Mouse (Mus musculus): Measurements from ENCODE around the gene St6galnac3. TPM values are rescaled to one million over a fixed set of nuclear protein-coding genes. Genes with fewer than 3 reads are reported as not detected.

The St6galnac3 gene
- total RNA-seq (2023; ENCODE audit: inconsistent age) = 9.4 to 13.0 TPM (median 11.0 TPM) in 4 replicates

DNA sequence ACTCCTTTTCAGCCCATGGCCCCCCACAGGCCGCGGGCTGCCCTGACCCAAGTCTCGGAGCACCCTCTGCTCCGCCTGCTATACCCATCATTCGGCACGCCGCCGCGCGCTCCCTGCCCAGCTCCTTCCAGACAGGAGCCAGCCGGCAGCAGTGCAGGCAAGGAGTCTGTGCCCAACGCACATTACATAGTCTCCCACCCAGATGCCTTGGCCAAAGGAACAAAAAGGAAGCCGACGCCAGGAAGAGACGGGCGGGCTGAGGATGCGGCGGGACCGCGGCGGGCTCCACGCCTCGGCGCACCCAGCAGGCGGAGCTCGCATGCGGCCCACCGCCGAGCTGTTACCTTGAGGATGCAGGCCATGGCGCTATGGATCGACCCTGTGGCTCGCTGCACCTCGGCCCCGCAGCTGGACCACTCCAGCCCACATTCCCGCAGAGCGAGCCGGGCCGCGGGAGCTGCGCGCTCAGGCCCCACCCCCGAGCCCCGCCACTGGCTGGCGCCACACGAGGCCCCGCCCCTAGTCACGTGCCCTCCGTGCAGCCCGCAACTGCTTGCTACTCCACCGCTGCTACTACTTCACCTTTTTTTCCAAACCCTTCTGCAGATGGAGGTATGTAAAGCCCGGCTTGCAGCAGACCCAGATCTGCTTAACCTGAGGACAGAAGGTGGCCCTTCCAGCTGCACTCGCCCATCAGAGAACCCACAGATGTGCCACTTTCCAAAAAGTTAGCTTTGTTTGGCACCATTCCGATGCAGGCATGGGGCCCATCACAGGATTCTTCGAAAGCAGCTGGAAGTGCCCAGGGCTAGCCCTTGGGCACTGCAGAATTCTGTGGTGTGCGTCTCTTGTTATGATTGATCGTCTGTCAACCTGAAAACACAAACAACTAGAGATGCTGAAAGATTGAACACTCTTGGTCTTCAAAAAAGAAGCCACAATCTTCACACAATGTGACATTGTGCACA lies at the start of gene St6galnac3:
TSS of gene St6galnac3 (minus strand) at position 474 of the 968 bp plus-strand sequence.

Other genes with a start within 250 kb of the St6galnac3 start
- not detected in 4 replicates for gene Asb17, start 119.0 kb upstream of the St6galnac3 start, total RNA-seq (2023; ENCODE audit: inconsistent age)
- gene Msh4, start 181.0 kb upstream of the St6galnac3 start, total RNA-seq (2023; ENCODE audit: inconsistent age) = 0.16 to 0.42 TPM (median 0.26 TPM) in 4 replicates
- gene Rabggtb, start 187.8 kb upstream of the St6galnac3 start, total RNA-seq (2023; ENCODE audit: inconsistent age) = 62.2 to 71.3 TPM (median 67.6 TPM) in 4 replicates
- gene Acadm, start 219.5 kb upstream of the St6galnac3 start, total RNA-seq (2023; ENCODE audit: inconsistent age) = 44.0 to 59.3 TPM (median 50.3 TPM) in 4 replicates
- not detected in 4 replicates for gene Slc44a5, start 248.3 kb upstream of the St6galnac3 start, total RNA-seq (2023; ENCODE audit: inconsistent age)

Measured in B cell, adult (primary cell).